Mouse (Mus musculus) megakaryocyte progenitor cell, adult 5-6 weeks (primary cell): ENCODE measurements around the gene Foxe1. TPM values are rescaled to one million over a fixed set of nuclear protein-coding genes. Genes with fewer than 3 reads are reported as not detected.

Experiments used
- ATAC-seq: replicated peaks from 2 replicates; pipeline ENCODE4 v1.8.0; 2016; ENCODE audit warnings: mild to moderate bottlenecking, moderate TSS enrichment, inconsistent platforms; ENCODE audit not compliant: poor library complexity
- total RNA-seq, 2 experiments: library from RNA; stranded (forward) in 1 of 2; stranded (reverse) in 1 of 2; fragments of 157-497, 149-512 nt in 1 of 2; fragments of 200-1000 nt in 1 of 2; gene quantifications; 2 replicates each; pipeline versions ENCODE4 v1.2.3 to v1.2.4; 2015 to 2017

The Foxe1 gene
- total RNA-seq, 2 experiments from 2014 or later: not detected

GRCm38 (mm10) chr4:46347580-46348515 is 4.4 kb downstream of the Foxe1 start:
- no peak for ATAC-seq

GRCm38 (mm10) chr4:46348897-46349296 is 5.5 kb downstream of the Foxe1 start:
- no peak for ATAC-seq

GRCm38 (mm10) chr4:46349530-46349929 is 6.1 kb downstream of the Foxe1 start:
- ATAC-seq: no peak

GRCm38 (mm10) chr4:46353045-46353444 is 9.6 kb downstream of the Foxe1 start:
- no peak for ATAC-seq

GRCm38 (mm10) chr4:46356351-46357133 is 13.1 kb downstream of the Foxe1 start:
- peak; percentile 79 for ATAC-seq

- peak; percentile 58 for ATAC-seq
Measured at GRCm38 (mm10) chr4:46359539-46360253, 16.3 kb downstream of the Foxe1 start.

- ATAC-seq: no peak
Measured at GRCm38 (mm10) chr4:46361258-46361657, 17.8 kb downstream of the Foxe1 start.

GRCm38 (mm10) chr4:46364360-46364759 is 21.0 kb downstream of the Foxe1 start:
- no peak for ATAC-seq

- ATAC-seq: no peak
Measured at GRCm38 (mm10) chr4:46367487-46367959, 24.1 kb downstream of the Foxe1 start.

- 0 out of 2 replicates have a peak, but pooled peaks have one; percentile 48 for ATAC-seq
Measured at GRCm38 (mm10) chr4:46369070-46369469, 25.7 kb downstream of the Foxe1 start.

GRCm38 (mm10) chr4:46370406-46370805 is 27.0 kb downstream of the Foxe1 start:
- no peak for ATAC-seq

GRCm38 (mm10) chr4:46371030-46371429 is 27.6 kb downstream of the Foxe1 start:
- 0 out of 2 replicates have a peak, but pooled peaks have one; percentile 12 for ATAC-seq

GRCm38 (mm10) chr4:46374455-46374854 is 31.0 kb downstream of the Foxe1 start:
- ATAC-seq: peak; percentile 76

- ATAC-seq: peak; percentile 88
Measured at GRCm38 (mm10) chr4:46374869-46375368, 31.5 kb downstream of the Foxe1 start.

GRCm38 (mm10) chr4:46388556-46388955 is 45.1 kb downstream of the Foxe1 start:
- no peak for ATAC-seq

GRCm38 (mm10) chr4:46389013-46389611 is 45.7 kb downstream of the Foxe1 start, which contains the start of gene Trmo:
Gene Trmo, minus strand, starts transcription at chr4:46389437.
- peak; percentile 85 for ATAC-seq

- ATAC-seq: peak; percentile 21; the same call in 1 of the 2 replicates
Measured at GRCm38 (mm10) chr4:46389612-46390341, 46.4 kb downstream of the Foxe1 start.

GRCm38 (mm10) chr4:46390390-46390970 is 47.1 kb downstream of the Foxe1 start:
- peak; percentile 68 for ATAC-seq

GRCm38 (mm10) chr4:46394388-46394787 is 51.0 kb downstream of the Foxe1 start:
- ATAC-seq: no peak
